Comparison of ENCODE assay signal across 30 mouse cellular contexts in the genomic region with DNA sequence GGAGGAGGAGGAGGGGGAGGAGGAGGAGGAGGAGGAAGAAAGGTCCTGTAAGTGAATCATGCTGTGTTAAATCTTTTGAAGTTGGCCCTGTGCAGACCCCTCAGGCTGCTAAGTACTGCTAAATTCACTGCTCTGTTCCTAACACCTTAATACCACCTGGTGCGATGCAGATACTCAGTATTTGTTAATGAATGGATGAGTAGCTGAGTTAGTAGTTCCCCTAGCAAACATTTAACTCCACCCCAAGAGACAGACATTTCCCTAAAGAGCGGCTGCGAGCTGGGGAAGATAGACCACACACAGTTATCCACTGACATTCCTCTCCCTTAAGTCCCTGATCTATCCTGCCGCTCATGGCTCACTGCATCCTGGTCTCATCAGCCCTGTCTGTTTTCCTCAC. TPM values are rescaled to one million over a fixed set of nuclear protein-coding genes. Genes with fewer than 3 reads are reported as not detected.
A peak's percentile ranks its signal among the peaks of the same experiment; 100 is the strongest.
DNase-seq lines count a peak whose midpoint lies in the region; ATAC-seq and TF ChIP-seq lines count a peak whose summit lies in the region.
"Had no signal": no experiment of that assay in that cellular context is flagged by ENCODE, and none has a peak within 500 bp of the region (broad histone marks: within the 10 kb centered on the region; RNA-seq: fewer than 3 reads in every experiment).

No protein-coding gene starts in this region.

- no peak overlapping the region for H3ac ChIP-seq in myocyte (ENCODE audit: control insufficient read depth, insufficient read length)

- H3K9me3 ChIP-seq in megakaryocyte, embryonic 14.5 days: peaks cover 21% of the 10 kb centered on the region
- H3K9me3 ChIP-seq in ES-E14 (ENCODE audit: control insufficient read depth, insufficient read depth, low read depth, low read length): no peaks in the 10 kb centered on the region
- H3K9me3 ChIP-seq: embryonic facial prominence, embryonic 10.5 days; embryonic facial prominence, embryonic 13.5 days; forebrain, embryonic 12.5 days; forebrain, embryonic 15.5 days; hindbrain, embryonic 12.5 days; hindbrain, embryonic 15.5 days had no signal

- peaks cover 11% of the 10 kb centered on the region for H3K27me3 ChIP-seq in megakaryocyte, embryonic 14.5 days (replicated peaks)
- no peaks in the 10 kb centered on the region for H3K27me3 ChIP-seq in myocyte (ENCODE audit: control insufficient read depth, insufficient read depth, insufficient read length)
- H3K27me3 ChIP-seq: embryonic facial prominence, embryonic 13.5 days; forebrain, embryonic 12.5 days; forebrain, embryonic 15.5 days; hindbrain, embryonic 12.5 days; hindbrain, embryonic 15.5 days had no signal

- no peaks in the 10 kb centered on the region for H3K36me3 ChIP-seq in megakaryocyte, embryonic 14.5 days (replicated peaks; ENCODE audit: low read length)
- H3K36me3 ChIP-seq in ES-E14 (ENCODE audit: control insufficient read depth, insufficient read depth, low read length, poor library complexity, severe bottlenecking) (no peaks in the 10 kb centered on the region), myocyte (ENCODE audit: control insufficient read depth, insufficient read depth) (no peaks in the 10 kb centered on the region)
- H3K36me3 ChIP-seq: embryonic facial prominence, embryonic 10.5 days; embryonic facial prominence, embryonic 13.5 days; forebrain, embryonic 12.5 days; forebrain, embryonic 15.5 days; hindbrain, embryonic 12.5 days; hindbrain, embryonic 15.5 days had no signal

- H3K4me3 ChIP-seq in megakaryocyte, embryonic 14.5 days (replicated peaks): peak overlapping the region; percentile 47
- no peak overlapping the region for H3K4me3 ChIP-seq in ES-E14 (ENCODE audit: insufficient read depth in 1 of 2, low read depth in 1 of 2, low read length in 2 of 2, poor library complexity in 1 of 2, severe bottlenecking in 1 of 2)
- H3K4me3 ChIP-seq in myocyte: no peak overlapping the region
- H3K4me3 ChIP-seq: embryonic facial prominence, embryonic 10.5 days; embryonic facial prominence, embryonic 13.5 days; erythroblast, embryonic 14.5 days; forebrain, embryonic 12.5 days; forebrain, embryonic 15.5 days; hindbrain, embryonic 12.5 days; hindbrain, embryonic 15.5 days had no signal

- no peak for TF ChIP-seq POLR2A in myocyte (IDR thresholded peaks at IDR 0.05; ENCODE audit: insufficient read length, low read depth)

- in situ Hi-C loops in ES-E14 (cut with MboI; ENCODE audit: low sequenced_read_pairs in 2 of 2, unreplicated experiment in 2 of 2): no loop called here

- no peaks in the 10 kb centered on the region for H3K79me2 ChIP-seq in myocyte (ENCODE audit: control insufficient read depth, insufficient read depth)

- H3K4me1 ChIP-seq in megakaryocyte, embryonic 14.5 days: peaks cover 37% of the 10 kb centered on the region
- peaks cover 7 to 21% of the 10 kb centered on the region in 2 experiments; a peak in 3 of 4 replicates for H3K4me1 ChIP-seq in ES-E14 (ENCODE audit: control insufficient read depth in 2 of 2, insufficient read depth in 2 of 2, low read length in 2 of 2, poor library complexity in 1 of 2)
- H3K4me1 ChIP-seq: forebrain, embryonic 12.5 days; forebrain, embryonic 15.5 days; hindbrain, embryonic 12.5 days; hindbrain, embryonic 15.5 days had no signal

- peak overlapping the region; percentile 41 for H3K4me2 ChIP-seq in myocyte (ENCODE audit: low read depth)
- H3K4me2 ChIP-seq: embryonic facial prominence, embryonic 13.5 days; forebrain, embryonic 12.5 days; forebrain, embryonic 15.5 days; heart, embryonic 11.5 days; hindbrain, embryonic 12.5 days; hindbrain, embryonic 15.5 days had no signal

- peak; percentile 74 for DNase-seq in ES-E14 (ENCODE audit: low read depth, low spot score)
- DNase-seq in gastrocnemius, adult 8-10 months (ENCODE audit: low spot score in 2 of 2): no peak
- no peak for DNase-seq in thymus, postnatal 0 days (ENCODE audit: low spot score)
- DNase-seq: adrenal gland, adult 2 months; adrenal gland, postnatal 14 days; cerebellum, adult 11-12 months; cerebellum, adult 8-10 months; cerebellum, postnatal 10 days; cerebellum, postnatal 36 days; embryo, embryonic 11 days; gastrocnemius, postnatal 14 days; heart, adult 11 months had no signal

- no peak overlapping the region for H3K9ac ChIP-seq in ES-E14 (ENCODE audit: insufficient read depth, low read depth, low read length, poor library complexity, severe bottlenecking)
- H3K9ac ChIP-seq: embryonic facial prominence, embryonic 13.5 days; forebrain, embryonic 12.5 days; forebrain, embryonic 15.5 days; hindbrain, embryonic 12.5 days; hindbrain, embryonic 15.5 days had no signal

- no peak overlapping the region for H3K27ac ChIP-seq in ES-E14 (ENCODE audit: insufficient read depth, low read depth, low read length, poor library complexity, severe bottlenecking)
- H3K27ac ChIP-seq: embryonic facial prominence, embryonic 10.5 days; embryonic facial prominence, embryonic 13.5 days; forebrain, embryonic 12.5 days; forebrain, embryonic 15.5 days; hindbrain, embryonic 12.5 days; hindbrain, embryonic 15.5 days had no signal

- no peak for ATAC-seq in megakaryocyte, adult 5-6 weeks (ENCODE audit: poor library complexity, severe bottlenecking)
- ATAC-seq: forebrain, embryonic 15.5 days had no signal

TF ChIP-seq in ES-E14, 5 proteins besides CTCF, POLR2A, EP300 and RAD21:
- TF ChIP-seq MAFK (IDR thresholded peaks at IDR 0.05; ENCODE audit: insufficient read depth, low read depth, low read length): no peak
- no peak for TF ChIP-seq CHD2 (IDR thresholded peaks at IDR 0.05; ENCODE audit: low read depth, low read length)
- TF ChIP-seq ZNF384 (IDR thresholded peaks at IDR 0.05; ENCODE audit: low read depth, low read length): no peak
- TF ChIP-seq ZC3H11A (IDR thresholded peaks at IDR 0.05; ENCODE audit: borderline replicate concordance, low read depth, low read length): no peak
- no peak for TF ChIP-seq HCFC1 (IDR thresholded peaks at IDR 0.05; ENCODE audit: borderline replicate concordance, insufficient read depth, low read length)

TF ChIP-seq in myocyte, 11 proteins besides CTCF, POLR2A, EP300 and RAD21:
- TF ChIP-seq MYOG (IDR thresholded peaks at IDR 0.05; ENCODE audit: control insufficient read depth in 1 of 3, insufficient read depth in 1 of 3, insufficient read length in 2 of 3, low read depth in 2 of 3) (no peak), MAX (IDR thresholded peaks at IDR 0.05; ENCODE audit: low read depth) (no peak), TCF3 (IDR thresholded peaks at IDR 0.05; ENCODE audit: insufficient read length, low read depth) (no peak), E2F4 (IDR thresholded peaks at IDR 0.05; ENCODE audit: insufficient read depth) (no peak), REST (IDR thresholded peaks at IDR 0.05; ENCODE audit: insufficient read depth, insufficient read length) (no peak), SRF (IDR thresholded peaks at IDR 0.05; ENCODE audit: control insufficient read depth, insufficient read length, low read depth) (no peak), TCF12 (IDR thresholded peaks at IDR 0.05; ENCODE audit: insufficient read depth, poor library complexity, severe bottlenecking) (no peak), USF1 (IDR thresholded peaks at IDR 0.05; ENCODE audit: low read depth) (no peak), CEBPB (IDR thresholded peaks at IDR 0.05; ENCODE audit: insufficient read depth, poor library complexity, severe bottlenecking) (no peak), POLR2AphosphoS2 (IDR thresholded peaks at IDR 0.05; ENCODE audit: insufficient read length, low read depth) (no peak), MYOD1 (IDR thresholded peaks at IDR 0.05; ENCODE audit: control insufficient read depth in 1 of 3, insufficient read length in 2 of 3, low read depth in 2 of 3) (no peak)
TF ChIP-seq in myocyte: peak in this region for 0.

RNA-seq across cellular contexts. Expression of a gene that starts 21.6 kb away (rescaled TPM):
- 1.7 and 2.1 TPM in 2 replicates for polyA plus RNA-seq in megakaryocyte, embryonic 14.5 days (2012; ENCODE audit: insufficient read depth, low replicate concordance)
- total RNA-seq in megakaryocyte, adult 5-6 weeks (2015): 4.6 and 5.4 TPM in 2 replicates
- 4.6 and 4.8 TPM in 2 replicates for total RNA-seq in megakaryocyte, adult 5-6 weeks (2017)
- total RNA-seq in ES-E14 (2012; rRNA removed): 6.7 and 7.9 TPM in 2 replicates
- 3.7 TPM for polyA plus RNA-seq in myocyte (2012; fragmentation: generic; extraction: Trizol)
- 1 to 10 TPM; 4.7 to 5.5 (median 4.9) TPM for total RNA-seq in gastrocnemius, adult 8-10 months (2022)
- polyA plus RNA-seq in thymus, postnatal 0 days (2015; fragmentation: Nextera tagmentation; extraction: Ambion mirVana): 1.5 and 2.3 TPM in 2 replicates

RNA-seq across cellular contexts. Expression of a gene that starts 40.7 kb away (rescaled TPM):
- 0.30 TPM in 1 of 2 replicates, not detected in the other for polyA plus RNA-seq in megakaryocyte, embryonic 14.5 days (2012; ENCODE audit: insufficient read depth, low replicate concordance)
- not detected in 2 replicates for total RNA-seq in megakaryocyte, adult 5-6 weeks (2015)
- not detected in 2 replicates for total RNA-seq in megakaryocyte, adult 5-6 weeks (2017)
- 0.09 and 0.11 TPM in 2 replicates for total RNA-seq in ES-E14 (2012; rRNA removed)
- polyA plus RNA-seq in myocyte (2012; fragmentation: generic; extraction: Trizol): 0.02 TPM
- not detected for total RNA-seq in gastrocnemius, adult 8-10 months (2022)
- 0.09 TPM in 1 of 2 replicates, not detected in the other for polyA plus RNA-seq in thymus, postnatal 0 days (2015; fragmentation: Nextera tagmentation; extraction: Ambion mirVana)
- total RNA-seq: heart, adult 8-10 months; heart, postnatal 25 days had no signal
- polyA plus RNA-seq: adrenal gland, adult 2 months; cortical plate, adult 2 months; erythroblast, embryonic 14.5 days; heart, embryonic 14.5 days; heart, postnatal 0 days had no signal

RNA-seq across cellular contexts. Expression of a gene that starts 54.1 kb away (rescaled TPM):
- polyA plus RNA-seq in megakaryocyte, embryonic 14.5 days (2012; ENCODE audit: insufficient read depth, low replicate concordance): 0.63 TPM in 1 of 2 replicates, not detected in the other
- total RNA-seq in megakaryocyte, adult 5-6 weeks (2015): 0.04 and 0.07 TPM in 2 replicates
- 0.04 and 0.08 TPM in 2 replicates for total RNA-seq in megakaryocyte, adult 5-6 weeks (2017)
- total RNA-seq in ES-E14 (2012; rRNA removed): 1.5 TPM in 2 replicates
- 0.01 TPM for polyA plus RNA-seq in myocyte (2012; fragmentation: generic; extraction: Trizol)
- under 1 TPM; 0.05 to 0.20 (median 0.14) TPM for total RNA-seq in gastrocnemius, adult 8-10 months (2022)
- polyA plus RNA-seq in thymus, postnatal 0 days (2015; fragmentation: Nextera tagmentation; extraction: Ambion mirVana): 0.12 and 0.13 TPM in 2 replicates
- total RNA-seq: heart, postnatal 25 days; hematopoietic stem cell, adult 5-6 weeks had no signal
- polyA plus RNA-seq: embryonic facial prominence, embryonic 10.5 days; erythroblast, embryonic 14.5 days; forebrain, embryonic 12.5 days; forebrain, embryonic 15.5 days; hindbrain, embryonic 12.5 days; intestine, embryonic 14.5 days had no signal
